Mouse (Mus musculus) adrenal gland, postnatal 10 days (tissue): Measurements from ENCODE around the gene Lif. TPM values are rescaled to one million over a fixed set of nuclear protein-coding genes. Genes with fewer than 3 reads are reported as not detected.
A peak's percentile ranks its signal among the peaks of the same experiment; 100 is the strongest.

ENCODE experiments used
- DNase-seq: peaks from one replicate; pipeline ENCODE4 v3.0.0; 2021; ENCODE audit warnings: mixed read lengths
- total RNA-seq, 2 experiments: library from RNA; stranded (reverse); gene quantifications; 2 replicates each; pipeline ENCODE4 v1.2.3; 2021

Lif gene
- total RNA-seq, 2 experiments from 2014 or later, result 0.30 to 0.69 TPM

DNA sequence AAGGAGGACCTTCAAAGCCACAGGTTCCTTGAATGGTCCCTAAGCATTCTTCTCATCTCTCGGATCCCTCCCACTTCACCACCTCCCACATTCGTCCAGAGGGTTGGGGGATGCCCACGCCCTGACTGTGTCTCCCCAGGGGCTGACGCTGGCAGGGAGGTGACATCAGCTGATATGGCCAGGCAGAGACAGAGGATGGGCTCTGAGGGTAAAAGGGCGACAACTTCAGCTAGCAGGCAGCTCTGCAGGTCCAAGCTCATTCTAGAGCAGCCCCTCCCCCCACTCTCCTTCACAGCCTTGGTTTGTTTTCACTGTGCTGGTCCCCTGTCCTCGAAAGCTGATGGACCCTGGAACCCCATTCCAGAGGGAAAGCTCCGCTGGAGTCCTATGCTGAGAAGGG, 41.3 kb downstream of the Lif start:
- DNase-seq, result no peak

DNA sequence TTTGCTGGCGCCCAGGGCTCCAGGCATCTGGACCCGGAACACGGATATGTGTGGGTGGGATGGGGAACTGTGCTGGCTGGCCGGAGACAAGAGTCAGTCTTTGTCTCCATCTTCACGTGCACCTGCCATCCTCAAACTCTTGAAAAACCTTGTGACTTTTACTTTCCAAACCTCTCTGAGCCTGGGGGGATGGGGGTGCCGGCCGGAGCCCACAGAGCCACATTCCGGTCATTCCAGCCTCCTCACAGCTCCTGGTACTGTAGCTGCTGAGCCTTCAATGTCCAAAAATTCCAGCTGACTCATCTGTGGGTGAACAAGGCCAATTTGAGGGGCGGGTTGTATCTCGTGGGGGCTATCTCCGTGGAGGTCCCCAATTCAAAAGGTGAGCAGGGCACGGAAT, 41.8 kb downstream of the Lif start:
- no peak for DNase-seq

DNA sequence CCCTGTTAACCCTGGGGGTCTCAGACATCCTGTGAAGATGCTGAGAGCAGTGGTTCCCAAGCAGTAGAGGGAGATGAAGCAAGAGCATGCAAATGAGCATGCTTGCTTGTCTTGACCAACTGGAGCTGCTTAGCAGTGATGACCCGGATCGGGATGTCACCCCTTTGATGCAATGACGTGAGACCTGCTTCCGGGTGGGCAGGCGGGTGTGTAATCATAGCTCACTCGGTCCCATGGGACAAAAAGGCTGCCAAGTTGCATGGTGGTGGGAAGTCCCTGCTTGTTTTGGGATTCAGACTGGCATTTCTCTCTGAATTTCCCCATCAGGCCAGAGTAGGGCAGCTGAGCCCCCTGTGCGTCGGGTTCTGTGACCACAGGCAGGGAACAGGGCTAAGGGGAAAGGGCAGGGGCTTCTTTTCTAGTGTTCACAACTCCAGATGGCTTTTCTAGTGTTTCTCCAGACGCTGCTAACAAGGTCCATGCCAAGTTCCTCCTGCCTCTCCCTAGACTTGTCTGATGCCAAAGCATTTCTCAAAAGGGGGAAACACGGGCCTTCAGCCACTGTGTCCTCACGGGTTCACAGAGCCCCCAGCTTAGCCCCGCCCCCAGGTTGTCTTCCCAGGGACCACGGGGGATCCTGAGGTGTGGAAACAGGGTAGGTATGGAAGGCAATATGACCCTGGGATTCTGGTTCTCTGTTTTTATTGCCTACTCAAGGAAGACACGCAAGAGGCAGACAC, 42.5 kb downstream of the Lif start:
- DNase-seq, result no peak

DNA sequence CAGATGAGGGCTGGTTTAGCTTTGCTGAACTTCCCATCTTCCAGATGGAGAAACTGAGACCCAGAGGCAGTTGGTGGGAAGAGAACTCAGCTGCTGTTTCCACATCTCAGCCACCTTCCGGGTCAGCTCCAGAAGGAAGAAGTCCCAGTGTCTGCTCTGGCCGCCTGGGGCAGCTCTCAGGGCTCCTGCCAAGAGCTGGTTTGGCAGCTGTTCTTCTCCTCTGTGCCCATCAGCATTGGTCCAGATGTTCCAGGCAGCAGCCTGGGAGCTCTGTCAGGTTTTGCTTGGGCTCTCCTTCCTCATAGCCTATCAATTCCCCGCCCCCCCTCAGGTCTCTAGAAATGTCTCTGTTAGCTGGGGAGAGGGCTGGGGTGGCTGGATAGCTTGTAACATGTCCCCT, 43.3 kb downstream of the Lif start:
- no peak for DNase-seq

DNA sequence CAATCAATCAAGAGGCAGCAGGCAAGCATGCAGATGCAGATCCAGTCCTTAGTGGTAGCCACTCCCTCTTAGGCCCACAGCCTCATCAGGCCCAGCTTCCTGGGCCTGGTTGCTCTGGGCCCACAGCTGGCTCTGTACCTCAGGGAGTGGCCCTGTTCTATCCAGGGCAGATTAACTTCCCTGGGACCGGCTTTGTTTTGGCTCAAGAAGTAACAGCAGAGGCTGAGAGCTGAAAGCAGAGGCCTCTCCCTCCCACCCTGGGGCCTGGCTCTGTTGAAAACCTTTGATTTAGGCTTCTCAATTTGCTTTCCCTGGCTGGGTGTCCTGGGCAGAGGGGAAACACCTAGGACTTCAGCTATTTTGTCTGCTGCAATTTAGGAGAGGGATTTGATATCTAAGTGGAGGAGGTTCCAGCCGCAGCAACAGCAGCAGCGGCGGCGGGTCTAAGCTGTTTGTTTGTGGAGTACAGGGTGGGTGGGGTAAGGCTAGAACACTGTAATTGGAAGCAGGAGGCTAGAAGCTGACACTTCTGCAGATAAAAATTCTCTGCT, 45.1 kb downstream of the Lif start:
- peak; percentile 23 for DNase-seq

DNA sequence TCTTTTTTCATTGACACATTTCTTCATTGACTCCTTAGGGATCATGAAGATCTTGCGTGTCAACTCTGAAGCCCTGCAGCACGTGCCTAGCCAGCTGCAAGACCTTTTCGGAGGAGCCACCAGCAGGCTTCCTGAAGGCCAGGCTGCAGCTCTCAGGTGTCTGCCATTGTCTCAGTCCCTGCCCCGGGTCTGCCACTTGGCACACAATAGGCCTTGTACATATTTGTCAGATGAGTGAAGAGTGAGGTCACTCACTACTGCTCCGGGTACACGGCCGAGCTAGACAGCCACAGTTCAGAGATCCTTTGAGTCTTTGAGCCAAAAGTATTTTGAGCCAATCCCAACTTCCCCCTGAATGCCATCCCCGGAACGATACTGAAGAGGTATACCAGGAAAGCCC, 45.7 kb downstream of the Lif start:
- peak; percentile 40 for DNase-seq

DNA sequence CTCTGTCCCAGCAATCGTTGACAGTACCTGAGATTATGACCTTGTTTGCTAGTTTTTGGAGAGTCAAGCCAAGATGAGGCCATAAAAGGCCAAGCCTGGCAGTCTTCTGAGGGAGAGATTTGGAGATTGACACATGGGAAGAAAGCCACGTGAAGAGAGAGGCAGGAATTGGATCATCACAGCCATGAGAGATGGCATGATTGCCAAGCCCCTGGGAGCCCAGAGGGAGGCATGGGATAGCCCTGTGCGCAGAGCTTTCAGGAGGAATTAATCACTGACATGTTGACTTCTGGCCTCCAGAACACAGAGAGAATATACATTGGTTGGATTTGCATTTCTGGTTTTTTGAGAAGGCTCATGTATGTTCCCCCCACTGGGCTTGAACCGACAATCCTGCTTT, 46.8 kb downstream of the Lif start:
- no peak for DNase-seq

DNA sequence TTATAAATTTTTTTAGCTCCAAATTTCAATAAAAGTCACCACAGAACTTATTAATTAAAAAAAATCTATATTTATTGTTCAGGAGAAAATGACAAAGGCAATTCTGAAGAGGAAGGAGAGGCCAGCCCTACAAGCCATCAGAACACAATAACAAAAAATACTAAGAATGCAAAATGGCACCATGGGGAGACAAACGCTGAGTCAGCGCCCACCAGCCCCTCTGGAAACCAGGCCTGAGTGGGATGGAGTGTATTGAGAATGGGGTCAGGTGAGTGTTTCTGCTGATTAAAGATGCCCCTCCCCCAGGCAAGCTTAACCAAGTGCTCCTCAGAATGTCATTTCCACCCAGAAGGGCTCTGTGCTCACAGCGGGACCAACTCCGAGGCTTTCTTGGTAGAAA, 47.7 kb downstream of the Lif start:
- DNase-seq, result no peak

DNA sequence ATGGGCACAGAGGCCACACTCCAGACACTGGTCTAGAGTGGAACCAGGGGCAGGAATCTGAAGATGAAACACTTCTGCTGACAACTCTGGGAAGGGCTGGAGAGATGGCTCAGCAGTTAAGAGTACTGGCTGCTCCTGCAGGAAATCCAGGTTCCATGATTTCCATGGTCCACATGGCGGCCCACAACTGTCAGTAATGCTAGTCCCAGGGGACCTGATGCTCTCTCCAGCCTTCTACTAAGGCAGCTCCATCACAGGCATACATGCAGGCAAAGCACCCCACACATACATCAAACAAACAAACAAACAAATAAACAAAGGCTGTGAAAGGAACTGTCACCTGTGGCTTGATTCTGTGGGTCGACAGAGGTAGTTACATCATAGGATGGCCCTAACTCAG, 48.7 kb downstream of the Lif start:
- DNase-seq, result no peak

DNA sequence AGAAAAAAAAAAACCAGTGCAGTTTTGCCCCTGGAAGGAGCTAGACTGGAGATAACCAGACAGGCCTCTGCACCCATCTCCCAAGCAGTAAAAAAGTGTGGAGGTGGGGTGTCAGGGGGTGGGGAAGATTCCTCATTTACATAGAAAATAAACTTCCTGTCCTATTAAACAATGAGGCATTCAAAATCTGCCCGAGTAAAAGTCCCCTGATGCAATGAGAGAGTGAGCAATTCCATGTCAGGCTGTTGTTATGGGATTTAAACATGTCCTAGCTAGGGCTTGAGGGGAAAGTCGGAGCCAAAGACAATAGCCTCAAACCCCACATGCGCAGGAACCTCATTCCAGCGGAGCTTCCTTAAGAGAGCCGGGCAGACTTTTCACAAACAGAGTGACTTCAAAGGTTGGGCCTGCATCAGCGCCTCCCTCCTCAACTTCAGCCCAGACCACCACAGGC, 50.7 kb downstream of the Lif start:
- no peak for DNase-seq

DNA sequence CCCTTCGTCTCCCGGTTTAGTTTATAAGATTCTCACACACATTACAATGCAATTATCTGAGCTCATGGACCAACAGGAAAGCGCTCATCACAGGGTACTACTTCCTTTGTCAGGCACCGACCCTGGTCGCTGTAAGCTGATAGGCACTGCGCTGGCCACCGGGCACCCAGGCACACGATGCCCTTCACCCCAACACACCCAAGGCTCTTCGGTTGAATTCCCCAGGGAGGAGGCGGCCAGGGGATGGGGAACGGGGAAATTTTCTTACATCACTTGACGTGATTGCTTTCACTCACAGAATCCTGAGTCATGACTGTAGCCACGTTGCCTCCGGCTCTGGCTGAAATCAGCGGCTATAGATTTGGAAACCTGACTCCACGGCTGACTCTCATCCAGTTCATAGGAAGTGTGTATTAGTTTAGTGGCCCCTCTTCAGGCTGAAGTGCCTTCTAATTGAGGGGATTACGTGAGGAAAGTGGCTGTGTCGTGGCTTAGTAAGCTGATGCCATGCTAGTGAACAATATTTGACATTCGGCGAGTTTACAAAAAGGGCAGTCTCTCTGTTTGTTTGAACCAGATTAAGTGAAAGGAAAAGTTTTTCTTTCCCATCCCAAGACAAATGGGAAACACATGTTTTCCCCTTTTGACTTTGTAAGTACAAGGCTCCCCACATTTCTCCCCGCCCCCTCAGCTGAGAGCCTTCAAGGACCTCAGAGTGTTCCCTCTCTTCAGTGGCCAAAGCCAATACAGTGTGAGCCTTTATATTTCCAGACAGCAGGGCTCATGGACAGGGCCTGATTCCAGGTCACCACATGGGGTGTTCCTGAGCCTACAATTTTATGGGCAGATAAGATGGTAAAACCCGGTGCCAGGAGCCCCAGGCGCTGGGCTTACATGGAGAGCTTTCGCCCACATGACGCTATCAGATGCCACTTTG, 51.4 kb downstream of the Lif start:
- DNase-seq, result no peak

DNA sequence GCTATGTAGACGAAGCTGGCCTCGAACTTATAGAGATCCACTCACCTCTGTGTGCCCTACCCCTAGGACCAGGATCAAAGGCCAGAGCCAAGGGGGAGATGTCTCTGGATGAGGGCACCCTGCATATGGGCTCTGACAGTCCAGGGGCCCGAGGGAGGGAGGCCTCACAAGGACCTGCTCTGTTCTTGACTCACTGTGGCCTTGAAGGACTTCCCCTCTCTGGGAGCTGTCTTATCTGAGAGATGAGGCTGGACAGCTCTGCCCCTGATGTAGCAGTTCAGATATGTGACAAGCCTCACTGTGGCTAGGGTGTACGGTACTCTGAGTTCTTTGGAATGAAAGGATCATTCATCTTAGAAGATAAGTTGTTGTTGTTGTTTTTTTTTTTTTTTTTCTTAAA, 52.3 kb downstream of the Lif start:
- no peak for DNase-seq

DNA sequence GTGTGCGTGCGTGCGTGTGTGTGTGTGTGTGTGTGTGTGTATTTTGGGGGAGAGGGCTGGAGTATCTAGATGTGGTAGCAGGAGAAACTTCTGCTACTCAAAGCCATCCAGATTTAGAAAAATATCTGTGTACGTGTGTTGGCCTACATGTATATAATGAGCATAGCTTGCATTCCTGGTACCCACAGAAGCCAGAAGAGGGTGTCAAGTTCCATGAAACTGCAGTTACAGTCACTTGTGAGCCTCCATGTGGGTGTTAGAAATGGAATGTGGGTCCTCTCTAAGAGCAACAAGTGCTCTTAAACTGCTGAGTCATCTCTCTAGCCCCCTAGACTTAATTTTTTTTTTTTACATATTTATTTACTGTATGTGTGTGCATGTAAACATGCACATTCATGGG, 53.0 kb downstream of the Lif start:
- DNase-seq, result no peak

DNA sequence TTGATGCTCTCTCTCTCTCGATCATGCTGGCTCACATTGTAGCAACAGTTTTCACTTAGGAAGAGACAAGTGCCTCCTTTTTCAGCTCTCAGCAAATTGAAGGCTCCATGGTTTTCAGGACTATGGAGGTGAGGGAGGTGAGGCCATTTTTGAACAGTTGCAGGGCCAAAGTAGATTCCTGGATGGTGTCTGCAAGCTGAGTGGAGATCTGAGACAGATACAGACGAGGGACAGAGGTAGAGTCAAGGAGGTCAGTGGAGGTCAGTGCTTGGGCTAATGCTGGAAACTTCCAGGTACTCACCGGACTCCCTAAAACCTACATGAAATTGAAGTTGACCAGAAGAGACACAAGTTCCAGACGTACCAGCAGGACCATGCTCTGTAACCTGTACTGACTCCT, 54.8 kb downstream of the Lif start:
- DNase-seq, result no peak

DNA sequence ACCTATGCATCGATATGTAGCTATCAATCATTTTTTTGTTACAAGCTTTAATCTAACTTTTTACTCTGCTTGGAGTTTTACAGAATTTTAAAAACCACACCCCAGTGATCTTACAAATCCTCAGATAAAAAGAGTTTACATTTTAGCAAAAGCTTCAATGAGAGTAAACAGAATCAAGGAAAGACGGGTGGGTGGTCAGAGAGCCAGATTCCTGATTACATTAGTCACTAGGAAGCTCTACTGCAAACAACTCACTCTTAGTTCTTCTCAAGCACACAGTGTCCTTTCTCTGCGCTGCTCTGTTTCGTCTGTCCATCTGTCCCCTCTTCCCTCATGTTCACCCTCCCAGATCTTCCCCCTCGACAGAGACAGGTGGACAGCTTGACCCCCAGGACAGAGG, 59.9 kb downstream of the Lif start:
- DNase-seq, result no peak

DNA sequence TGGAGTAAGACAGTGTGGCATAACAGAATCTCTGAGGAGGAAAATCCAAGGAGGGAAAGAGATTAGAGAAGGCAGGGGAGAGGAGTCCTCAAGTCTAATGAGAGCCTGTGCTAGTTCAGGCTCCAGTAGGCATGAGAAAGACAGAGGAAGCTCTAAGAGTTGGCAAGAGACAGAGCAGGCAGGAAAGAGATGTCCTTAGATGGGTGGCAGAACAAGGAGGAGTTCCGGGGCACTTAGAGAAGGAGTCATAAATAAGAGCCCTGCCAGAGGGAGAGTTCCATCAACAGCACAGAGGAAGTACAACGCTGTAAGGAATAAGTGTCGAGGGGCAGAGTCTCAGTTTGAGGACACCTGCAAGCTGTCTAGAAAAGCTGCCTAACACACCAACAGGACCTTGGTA, 60.7 kb downstream of the Lif start:
- DNase-seq, result no peak

DNA sequence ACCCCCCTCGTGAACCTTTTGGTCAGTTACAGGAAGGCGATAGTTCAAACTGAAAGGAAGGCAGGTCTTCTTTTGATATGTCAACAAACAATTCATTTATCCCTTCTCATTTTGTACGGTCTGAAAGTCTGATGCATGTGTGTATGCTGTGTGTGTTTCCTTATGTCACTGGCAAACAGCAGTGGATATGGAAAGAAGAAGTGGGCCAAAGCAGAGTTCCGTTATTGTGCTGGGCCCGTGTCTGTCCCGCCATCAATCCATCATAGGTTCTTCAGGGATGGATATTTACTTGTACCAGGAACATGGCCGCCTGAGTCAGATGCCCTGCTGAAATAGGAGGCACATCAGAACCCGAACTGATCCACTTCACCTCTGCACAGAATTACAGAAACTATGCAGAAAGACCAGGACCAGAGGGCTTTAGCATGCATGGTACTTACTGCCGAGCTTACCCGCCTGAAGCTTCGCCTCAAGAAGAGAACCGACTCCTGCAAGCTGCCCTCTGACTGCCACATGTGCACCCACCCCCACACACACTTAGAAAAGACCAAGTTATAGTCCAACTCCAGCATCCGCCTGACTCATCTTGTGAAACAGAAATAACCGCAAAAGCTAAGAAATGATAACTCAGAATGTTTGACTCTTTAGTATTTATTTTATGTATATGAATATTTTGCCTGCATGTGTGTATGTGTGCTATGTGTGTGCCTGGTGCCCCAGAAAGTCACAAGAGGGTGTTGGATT, 62.0 kb downstream of the Lif start:
- DNase-seq, result no peak

DNA sequence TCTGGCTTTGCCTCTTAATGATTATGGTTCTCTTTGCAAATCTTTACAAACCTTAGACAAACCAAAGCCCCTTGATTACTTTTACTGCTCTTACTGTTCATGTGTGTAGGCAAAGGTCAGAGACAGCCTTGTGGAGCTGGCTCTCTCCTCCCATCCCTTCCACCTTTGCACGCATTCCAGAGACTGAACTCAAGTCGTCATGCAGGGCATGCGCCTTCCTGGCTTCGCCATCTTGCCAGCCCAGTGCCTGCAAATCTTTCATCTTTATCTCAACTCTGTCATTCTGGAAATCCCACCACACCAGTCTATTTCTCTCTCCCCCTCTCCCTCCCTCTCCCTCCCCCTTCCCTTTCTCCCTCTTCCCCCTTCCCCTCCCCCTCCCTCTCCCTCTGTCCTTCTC, 63.5 kb downstream of the Lif start:
- no peak for DNase-seq
